Mouse (Mus musculus) stomach, postnatal 0 days (tissue): ENCODE results near the gene Chd4. TPM values are rescaled to one million over a fixed set of nuclear protein-coding genes. Genes with fewer than 3 reads are reported as not detected.

Source experiments
- ATAC-seq: fragments of 200-750 bp; cut with Nextera tagmentation; 2 replicates; pipeline ENCODE4 v1.8.0; 2017; ENCODE audit not compliant: low FRiP score, low TSS enrichment
- DNase-seq: peaks from one replicate; pipeline ENCODE4 v3.0.0-alpha.2; 2016; ENCODE audit warnings: low spot score
- H3K27ac ChIP-seq: fragments of 300-500 bp; sonication (generic); replicated peaks from 2 replicates; pipeline ENCODE4 v1.5.1; 2014; ENCODE audit warnings: mild to moderate bottlenecking, control low read depth
- H3K27me3 ChIP-seq: fragments of 300-500 bp; sonication (generic); 2 replicates; pipeline ENCODE4 v1.6.1; 2014; ENCODE audit warnings: low read length; ENCODE audit not compliant: control insufficient read depth, insufficient read depth
- H3K36me3 ChIP-seq: fragments of 300-500 bp; sonication (generic); 2 replicates; pipeline ENCODE4 v1.6.1; 2014; ENCODE audit warnings: low read length, mixed read lengths; ENCODE audit not compliant: control insufficient read depth, insufficient read depth
- H3K4me1 ChIP-seq: fragments of 300-500 bp; sonication (generic); replicated peaks from 2 replicates; pipeline ENCODE4 v1.6.1; 2014; ENCODE audit warnings: antibody characterized with exemption; ENCODE audit not compliant: control insufficient read depth, insufficient read depth
- H3K4me2 ChIP-seq: fragments of 300-500 bp; sonication (generic); replicated peaks from 2 replicates; pipeline ENCODE4 v1.6.1; 2014; ENCODE audit warnings: low read depth, mild to moderate bottlenecking, control low read depth, moderate library complexity
- H3K4me3 ChIP-seq: fragments of 300-500 bp; sonication (generic); 2 replicates; pipeline ENCODE4 v1.5.1; 2014; ENCODE audit warnings: low read depth, low read length, control low read depth
- H3K9ac ChIP-seq: fragments of 300-500 bp; sonication (generic); 2 replicates; pipeline ENCODE4 v1.6.1; 2014; ENCODE audit warnings: mild to moderate bottlenecking, low read length, control low read depth, mixed read lengths
- H3K9me3 ChIP-seq: fragments of 300-500 bp; sonication (generic); 2 replicates; pipeline ENCODE4 v1.6.1; 2016; ENCODE audit warnings: low read length; ENCODE audit not compliant: control insufficient read depth
- CTCF ChIP-seq: IDR thresholded peaks from 2 replicates; pipeline ENCODE4 v1.5.1; 2016; ENCODE audit warnings: antibody characterized with exemption, low read depth, mild to moderate bottlenecking, moderate library complexity
- EP300 ChIP-seq: optimal IDR thresholded peaks from 2 replicates; pipeline ENCODE3; 2016; ENCODE audit warnings: antibody characterized with exemption
- WGBS: fragments of 180-500 bp; shearing (Covaris S2); extraction: QIAGEN DNeasy Blood & Tissue Kit; methylation state at CpG from one replicate; pipeline ENCODE4 v1.1.7; 2014; 5-methylcytosine and 5-hydroxymethylcytosine counted together
- microRNA-seq: library from miRNA; unstranded; fragments of <30 nt; microRNA quantifications from one replicate; pipeline ENCODE4, GENCODE M21; 2016
- polyA plus RNA-seq: library from polyadenylated mRNA; unstranded; fragments of >200 nt; fragmentation: Nextera tagmentation; extraction: Ambion mirVana; gene quantifications from 2 replicates; pipeline ENCODE4 v1.2.1, GENCODE M21; 2015

Gene Chd4
- polyA plus RNA-seq, 1 experiment from 2014 or later, result 36.6 TPM

GRCm38 (mm10) chr6:125173256-125173655 is 77.5 kb downstream of the Chd4 start:
- ATAC-seq (no peak), DNase-seq (no peak)
- 90% methylated on average over 7 of the region's 7 CpGs for WGBS
- Histone ChIP-seq H3K27me3 (no peaks in the 10 kb centered on the region), H3K4me3 (no peak overlapping the region), H3K4me2 (no peak overlapping the region), H3K36me3 (peaks cover 35% of the 10 kb centered on the region), H3K4me1 (no peaks in the 10 kb centered on the region), H3K27ac (no peak overlapping the region), H3K9ac (no peak overlapping the region), H3K9me3 (no peaks in the 10 kb centered on the region)
- TF ChIP-seq CTCF, result no peak
- no peak for TF ChIP-seq EP300

DNA sequence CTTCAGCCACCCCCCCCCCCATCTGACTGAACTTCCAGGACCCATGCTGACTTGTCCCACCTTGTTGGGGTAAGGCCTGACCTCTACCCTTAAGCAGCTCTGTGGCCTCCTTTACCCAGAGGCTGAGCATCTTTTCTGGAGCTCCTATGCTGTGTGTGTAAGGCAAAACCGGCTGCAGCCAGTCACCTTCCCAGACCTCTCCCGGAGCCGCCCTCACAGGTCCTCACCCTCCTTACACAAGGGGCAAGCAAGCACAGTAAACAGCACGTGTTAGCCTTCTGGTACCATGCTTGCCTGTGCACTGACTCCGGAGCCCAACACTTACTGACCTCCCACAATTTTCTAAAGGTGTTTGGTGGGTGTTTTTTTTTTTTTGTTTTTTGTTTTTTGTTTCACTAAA is 79.7 kb downstream of the Chd4 start:
- DNase-seq, result no peak
- ATAC-seq, result no peak
- H3K4me3 ChIP-seq, result no peak overlapping the region
- H3K27ac ChIP-seq, result no peak overlapping the region
- H3K36me3 ChIP-seq, result peaks cover 37% of the 10 kb centered on the region
- H3K4me2 ChIP-seq, result no peak overlapping the region
- no peak overlapping the region for H3K9ac ChIP-seq
- no peaks in the 10 kb centered on the region for H3K9me3 ChIP-seq
- H3K4me1 ChIP-seq, result no peaks in the 10 kb centered on the region
- TF ChIP-seq CTCF, result no peak
- H3K27me3 ChIP-seq, result no peaks in the 10 kb centered on the region
- WGBS, result 84% methylated on average over 5 of the region's 5 CpGs

DNA sequence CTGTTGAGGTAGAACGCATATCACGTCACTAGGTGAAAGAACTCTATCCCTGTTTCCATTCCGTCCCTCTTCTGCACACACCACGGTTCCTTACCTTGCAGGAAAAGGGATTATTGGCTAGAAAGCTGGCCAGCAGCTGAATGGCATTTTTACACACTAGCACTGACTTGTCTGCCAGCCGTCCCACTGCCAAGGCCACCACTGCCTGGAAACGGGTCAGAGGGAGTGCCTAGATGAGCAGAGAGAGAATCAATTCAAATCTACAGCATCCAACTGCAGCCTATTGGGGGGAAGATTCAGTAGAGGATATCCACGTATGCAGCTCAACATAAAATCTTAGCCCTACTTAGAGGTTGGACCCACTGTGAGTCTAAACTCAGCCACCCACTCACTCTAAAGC is 83.8 kb downstream of the Chd4 start:
- no peak overlapping the region for H3K27ac ChIP-seq
- no peak for DNase-seq
- WGBS, result 86% methylated on average over 7 of the region's 7 CpGs

More for the DNA sequence above, 83.8 kb downstream of the Chd4 start:
- no peaks in the 10 kb centered on the region for H3K9me3 ChIP-seq
- H3K9ac ChIP-seq, result no peak overlapping the region
- no peak for ATAC-seq
- H3K4me3 ChIP-seq, result no peak overlapping the region
- H3K4me2 ChIP-seq, result no peak overlapping the region
- H3K36me3 ChIP-seq, result peaks cover 38% of the 10 kb centered on the region
- TF ChIP-seq EP300 (no peak), CTCF (no peak)
- H3K27me3 ChIP-seq, result no peaks in the 10 kb centered on the region
- no peaks in the 10 kb centered on the region for H3K4me1 ChIP-seq

Small RNAs within 50 kb of the gene (microRNA-seq; reads per million reads assigned to microRNA genes)
- gene Mir7045, result not detected

Other genes with a start within 250 kb of the Chd4 start
- gene P3h3, start 238.2 kb upstream of the Chd4 start, polyA plus RNA-seq, result 9.7 and 10.7 TPM in 2 replicates
- gene Gpr162, start 232.0 kb upstream of the Chd4 start, polyA plus RNA-seq, result 0.45 and 0.87 TPM in 2 replicates
- gene Cd4, start 207.8 kb upstream of the Chd4 start, polyA plus RNA-seq, result 0.45 and 0.65 TPM in 2 replicates
- gene Lag3, start 184.3 kb upstream of the Chd4 start, polyA plus RNA-seq, result 0.93 and 1.4 TPM in 2 replicates
- gene Ptms, start 175.9 kb upstream of the Chd4 start, polyA plus RNA-seq, result 260 and 276 TPM in 2 replicates
- gene Mlf2, start 164.6 kb upstream of the Chd4 start, polyA plus RNA-seq, result 312 and 330 TPM in 2 replicates
- gene Cops7a, start 130.4 kb upstream of the Chd4 start, polyA plus RNA-seq, result 114 and 121 TPM in 2 replicates
- 3.1 and 4.0 TPM in 2 replicates for gene Pianp, start 99.3 kb upstream of the Chd4 start, polyA plus RNA-seq
- gene Zfp384, start 86.8 kb upstream of the Chd4 start, polyA plus RNA-seq, result 7.0 and 7.2 TPM in 2 replicates
- 72.5 and 77.4 TPM in 2 replicates for gene Ing4, start 56.2 kb upstream of the Chd4 start, polyA plus RNA-seq
- 2.5 and 2.6 TPM in 2 replicates for gene Acrbp, start 46.3 kb upstream of the Chd4 start, polyA plus RNA-seq
- 6.4 and 7.0 TPM in 2 replicates for gene Lpar5, start 28.1 kb upstream of the Chd4 start, polyA plus RNA-seq
- gene Nop2, start 35.9 kb downstream of the Chd4 start, polyA plus RNA-seq, result 25.0 and 26.6 TPM in 2 replicates
- gene Iffo1, start 49.3 kb downstream of the Chd4 start, polyA plus RNA-seq, result 4.4 and 5.7 TPM in 2 replicates
- gene Gapdh, start 70.5 kb downstream of the Chd4 start, polyA plus RNA-seq, result 920 and 1,103 TPM in 2 replicates
- gene Ncapd2, start 95.7 kb downstream of the Chd4 start, polyA plus RNA-seq, result 15.3 and 16.6 TPM in 2 replicates
- 196 and 211 TPM in 2 replicates for gene Mrpl51, start 95.8 kb downstream of the Chd4 start, polyA plus RNA-seq
- gene Vamp1, start 119.6 kb downstream of the Chd4 start, polyA plus RNA-seq, result 3.3 and 3.4 TPM in 2 replicates
- gene Tapbpl, start 135.9 kb downstream of the Chd4 start, polyA plus RNA-seq, result 8.5 and 8.6 TPM in 2 replicates
- gene Cd27, start 141.0 kb downstream of the Chd4 start, polyA plus RNA-seq, result 0.91 and 1.1 TPM in 2 replicates
- gene Tuba3a, start 190.1 kb downstream of the Chd4 start, polyA plus RNA-seq, result 0.08 and 0.15 TPM in 2 replicates
- 71.5 and 73.0 TPM in 2 replicates for gene Ltbr, start 217.9 kb downstream of the Chd4 start, polyA plus RNA-seq
- 18.5 and 20.6 TPM in 2 replicates for gene Scnn1a, start 224.7 kb downstream of the Chd4 start, polyA plus RNA-seq